Mouse (Mus musculus): Measurements from ENCODE around the gene Snupn.
A peak's percentile ranks its signal among the peaks of the same experiment; 100 is the strongest.
"Not testable (repeated sequence)": the region's sequence is repeated elsewhere in the genome, so short reads cannot be mapped to it uniquely, and the experiment has no call there.

Snupn gene

DNA sequence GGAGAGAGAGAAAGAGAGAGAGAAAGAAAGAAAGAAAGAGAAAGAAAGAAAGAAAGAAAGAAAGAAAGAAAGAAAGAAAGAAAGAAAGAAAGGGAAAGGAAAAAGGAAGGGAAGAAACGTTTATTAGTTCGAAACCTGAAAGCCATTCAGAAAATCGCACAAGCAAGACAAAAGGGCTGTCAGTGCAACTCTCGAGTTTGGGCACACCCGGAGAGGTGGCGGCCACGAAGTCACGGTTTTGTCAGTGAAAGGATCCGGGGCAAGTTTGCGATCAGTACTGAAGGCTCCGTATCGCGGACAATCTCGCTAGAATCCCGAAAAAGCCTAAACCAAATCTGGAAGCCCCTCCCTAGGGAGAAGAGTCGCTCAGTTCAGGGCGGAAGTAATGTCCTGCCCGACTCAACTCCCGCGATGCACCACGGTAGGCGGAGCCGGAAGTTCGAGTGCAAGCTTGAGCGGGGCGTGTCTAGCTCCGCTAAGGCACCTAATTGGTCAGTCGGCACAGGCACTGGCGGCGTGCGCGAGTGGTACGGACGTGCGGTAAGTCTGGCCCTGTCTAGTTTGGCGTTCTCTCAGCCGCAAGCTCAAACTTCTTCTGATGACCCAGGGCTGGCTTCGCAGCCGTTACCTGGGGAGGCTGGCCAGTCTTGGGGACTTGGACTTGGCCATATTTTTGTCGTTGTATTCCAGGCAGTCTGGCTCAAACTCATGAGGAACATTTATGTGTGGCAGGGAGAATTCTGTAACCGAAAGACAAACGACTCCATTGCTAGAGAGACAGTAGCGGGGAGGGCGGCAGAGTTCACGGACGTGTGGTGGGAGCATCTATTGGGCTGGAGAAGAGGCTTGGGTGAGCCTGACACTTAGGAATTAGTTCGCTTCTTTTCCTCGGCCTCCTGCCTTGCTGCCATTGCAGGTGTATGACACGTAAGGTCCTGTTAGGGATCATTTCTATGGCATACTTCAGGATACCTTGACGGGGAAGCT, at the start of gene Snupn:
Snupn (plus strand) TSS at position 465 of the 987 bp plus-strand sequence.
- peak; percentile 99 for DNase-seq (ENCODE audit: low read depth, low spot score)

DNA sequence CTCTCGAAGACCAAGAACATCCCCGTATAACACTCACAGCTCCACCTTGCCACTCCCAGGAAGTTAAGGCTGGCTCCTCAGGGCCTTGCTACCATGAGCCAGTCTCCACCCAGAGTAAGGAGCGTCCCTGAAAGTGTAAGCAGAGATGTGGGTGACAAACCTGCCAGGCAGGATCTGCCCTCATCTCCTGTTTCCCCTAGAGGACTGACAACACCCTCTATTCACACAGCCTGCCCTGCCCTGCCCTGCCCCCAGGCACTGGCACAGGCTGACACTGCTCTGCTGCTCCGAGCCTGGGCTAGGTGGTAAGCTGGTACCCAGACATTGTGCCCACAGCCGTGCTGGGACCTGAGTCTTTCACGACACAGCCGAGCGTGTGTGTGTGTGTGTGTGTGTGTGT, 49.5 kb upstream of the Snupn start:
- DNase-seq (ENCODE audit: low read depth, low spot score), result peak; percentile 81

DNA sequence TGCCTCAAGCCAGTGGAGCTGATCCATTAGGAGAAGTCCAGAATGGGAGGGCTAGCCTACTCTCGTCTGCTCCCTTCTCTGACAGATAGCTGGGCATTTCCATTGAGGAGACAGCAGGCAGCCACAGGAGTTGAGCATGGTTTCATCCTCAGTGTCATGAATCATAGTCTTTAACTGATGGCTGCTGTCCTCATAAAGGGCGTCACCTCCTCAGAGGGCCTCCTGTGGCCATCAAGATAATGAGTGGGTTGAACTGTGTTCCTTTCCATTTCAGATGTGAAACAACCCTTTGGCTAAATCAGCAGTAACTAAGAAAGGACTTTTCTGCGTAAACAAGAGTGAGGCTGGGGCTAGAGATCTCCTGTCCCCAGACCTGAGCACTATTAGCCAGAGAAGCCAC, 47.0 kb upstream of the Snupn start:
- DNase-seq (ENCODE audit: low read depth, low spot score), result no peak

DNA sequence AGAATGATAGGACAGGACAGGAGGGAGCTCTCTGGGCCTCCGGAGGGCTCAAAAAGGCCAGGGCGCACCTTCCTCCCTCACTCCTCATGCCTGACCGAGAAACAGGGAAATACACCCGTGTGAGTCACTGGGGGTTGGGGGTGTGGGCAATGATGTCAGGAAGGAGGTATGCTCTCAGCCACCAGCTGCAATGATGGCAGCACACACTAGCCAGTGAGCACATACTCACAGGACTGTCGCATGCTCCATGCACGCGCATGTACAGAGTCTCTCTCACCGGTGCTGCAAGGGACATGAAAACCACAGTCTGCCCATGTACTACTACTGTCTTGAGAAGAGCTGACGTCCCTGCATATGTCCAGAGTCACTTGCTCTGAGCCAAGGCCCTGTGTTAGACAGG, 43.1 kb upstream of the Snupn start:
- DNase-seq (ENCODE audit: low read depth, low spot score), result no peak

DNA sequence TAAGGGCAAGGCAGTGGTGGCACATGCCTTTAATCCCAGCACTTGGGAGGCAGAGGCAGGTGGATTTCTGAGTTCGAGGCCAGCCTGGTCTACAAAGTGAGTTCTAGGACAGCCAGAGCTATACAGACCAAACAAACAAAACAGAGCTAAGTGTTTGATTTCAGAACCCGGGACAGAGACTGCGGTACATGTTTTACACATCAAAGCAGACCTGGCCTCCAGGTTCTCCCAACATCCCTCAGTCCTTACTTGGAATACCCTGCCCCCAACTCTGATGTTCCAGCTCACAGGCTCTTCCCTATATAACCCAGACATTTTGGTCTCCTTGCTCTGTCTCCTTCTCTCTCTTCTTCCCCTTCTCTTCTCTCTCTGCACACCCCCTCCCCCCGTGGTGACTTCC, 40.7 kb upstream of the Snupn start:
- DNase-seq (ENCODE audit: low read depth, low spot score), result not testable (repeated sequence)

DNA sequence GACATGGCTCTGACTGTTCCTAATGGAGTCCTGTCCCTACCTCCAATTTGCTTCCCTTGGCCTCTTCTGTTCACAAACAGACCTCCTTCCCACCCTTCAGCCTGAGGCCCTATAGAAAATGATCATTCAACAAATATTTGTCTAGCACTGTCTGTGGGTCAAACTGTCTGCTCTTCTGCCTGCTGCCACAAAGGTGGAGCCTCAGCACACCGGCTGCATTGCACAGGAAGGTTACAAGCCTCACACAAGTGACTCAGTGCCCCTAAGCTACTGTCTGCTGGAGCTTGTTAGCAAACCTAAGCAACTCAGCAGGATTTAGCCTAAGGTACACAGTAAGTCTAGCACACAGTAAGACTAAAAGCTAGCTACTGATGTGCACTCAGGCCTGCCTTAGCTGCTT, 39.7 kb upstream of the Snupn start:
- no peak for DNase-seq (ENCODE audit: low read depth, low spot score)

DNA sequence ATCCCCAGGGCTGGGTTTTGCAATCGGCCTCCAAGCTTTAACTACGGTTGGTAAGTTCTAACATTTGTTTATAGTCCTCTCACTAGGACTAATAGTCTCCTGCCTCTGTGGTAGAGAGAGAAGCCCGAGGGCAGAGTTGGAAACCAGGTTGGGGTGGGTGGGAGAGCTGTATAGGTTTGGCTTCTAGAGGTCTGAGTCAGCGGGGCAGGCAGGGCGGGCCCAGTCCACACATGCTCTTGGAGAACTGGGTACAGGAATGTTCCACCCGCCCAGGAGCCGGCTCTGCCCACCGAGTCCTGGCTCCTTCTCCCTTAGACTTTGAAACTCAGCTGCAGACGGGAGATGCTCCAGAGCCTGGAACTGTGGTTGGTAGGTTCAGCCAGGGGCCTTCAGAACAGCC, 36.7 kb upstream of the Snupn start:
- no peak for DNase-seq (ENCODE audit: low read depth, low spot score)

DNA sequence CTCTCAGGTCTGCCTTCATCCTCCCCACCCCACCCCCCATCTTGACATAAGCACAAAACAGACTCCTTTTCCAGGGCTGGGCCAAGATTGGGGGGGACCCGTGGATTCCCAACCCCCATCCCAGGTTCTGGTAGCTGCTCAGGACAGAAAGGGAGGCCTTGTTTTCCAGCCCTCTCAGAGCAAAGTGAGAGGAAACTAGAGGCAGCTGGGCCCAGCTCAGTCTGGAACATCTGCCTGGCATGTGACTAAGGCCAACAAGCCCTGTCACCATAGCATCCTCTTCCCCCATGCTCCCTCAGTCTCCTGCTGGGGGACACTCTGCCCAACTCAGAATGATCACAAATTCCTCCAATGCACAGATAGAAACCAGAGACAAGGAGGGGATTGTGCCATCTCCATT, 35.6 kb upstream of the Snupn start:
- peak; percentile 72 for DNase-seq (ENCODE audit: low read depth, low spot score)

DNA sequence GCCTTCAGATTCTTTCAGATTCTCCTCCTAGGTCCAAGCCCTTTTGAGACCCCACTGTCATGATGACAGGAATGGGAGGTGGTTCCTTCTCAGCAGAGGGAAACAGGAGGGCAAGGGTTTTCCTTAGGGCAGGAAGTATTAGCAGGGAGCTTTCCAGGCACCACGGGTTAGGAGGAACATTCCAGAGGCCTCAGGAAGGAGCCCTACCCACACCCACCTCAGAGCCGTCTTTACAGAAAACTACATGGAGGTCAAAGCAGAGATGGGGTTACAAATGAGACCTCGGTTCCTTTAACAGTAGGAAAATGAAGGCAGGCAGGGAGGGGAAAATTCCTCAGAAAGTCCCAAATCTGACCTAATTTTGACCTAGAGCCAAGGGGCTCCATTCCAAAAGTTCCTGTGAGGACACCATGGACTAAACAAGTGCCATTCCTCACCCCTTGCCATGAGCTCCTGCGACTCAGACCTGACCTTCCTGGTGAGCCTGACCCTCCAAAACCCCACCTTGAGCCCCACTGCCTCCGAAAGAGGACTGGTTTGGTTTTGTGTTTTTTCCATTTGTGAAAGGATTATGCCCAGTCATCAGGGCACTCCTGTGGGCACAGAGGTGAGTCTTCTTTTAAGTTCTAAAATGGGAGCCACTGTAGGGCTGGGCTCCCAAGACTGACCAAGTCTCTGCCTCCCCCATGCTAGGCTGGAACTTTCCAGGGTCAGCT, 34.8 kb upstream of the Snupn start:
- no peak for DNase-seq (ENCODE audit: low read depth, low spot score)

DNA sequence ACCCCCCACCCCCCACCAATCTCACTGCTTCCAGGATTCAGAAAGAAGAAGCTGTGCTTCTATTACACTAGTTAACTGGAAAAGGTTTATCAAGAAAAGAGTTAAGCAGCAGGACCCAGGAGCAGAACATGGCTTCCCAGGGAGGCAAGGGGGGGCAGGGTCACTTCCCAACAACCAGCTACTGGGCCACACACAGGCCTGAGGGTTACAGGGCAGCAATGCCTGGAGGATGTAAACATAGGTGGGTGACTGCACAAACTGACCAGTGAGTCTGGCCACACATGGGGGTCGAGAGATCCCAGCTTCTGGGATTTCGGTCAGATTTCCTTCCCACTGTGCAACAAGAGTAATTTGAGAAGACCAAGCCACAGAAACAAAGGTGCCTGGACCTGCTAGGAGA, 33.5 kb upstream of the Snupn start:
- no peak for DNase-seq (ENCODE audit: low read depth, low spot score)

DNA sequence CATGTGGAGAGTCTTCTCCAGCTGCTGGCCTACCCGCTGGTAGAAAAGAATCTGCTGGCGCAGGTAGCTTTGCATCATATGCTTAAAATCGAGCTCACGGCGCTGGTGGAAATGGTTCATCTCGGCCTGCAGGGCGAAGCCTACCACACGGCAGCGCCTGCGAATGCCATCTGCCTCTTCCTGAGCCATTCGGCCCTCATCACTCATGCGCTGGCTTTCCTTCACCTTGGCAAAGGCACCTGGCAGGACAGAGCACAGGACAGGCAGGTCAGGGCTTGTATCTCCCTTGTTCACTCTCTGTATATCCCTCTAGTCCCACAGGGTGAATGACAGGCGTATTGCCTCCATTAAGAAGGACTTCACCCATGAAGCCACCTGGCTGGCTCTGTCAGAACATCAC, 32.2 kb upstream of the Snupn start:
- peak; percentile 57 for DNase-seq (ENCODE audit: low read depth, low spot score)

DNA sequence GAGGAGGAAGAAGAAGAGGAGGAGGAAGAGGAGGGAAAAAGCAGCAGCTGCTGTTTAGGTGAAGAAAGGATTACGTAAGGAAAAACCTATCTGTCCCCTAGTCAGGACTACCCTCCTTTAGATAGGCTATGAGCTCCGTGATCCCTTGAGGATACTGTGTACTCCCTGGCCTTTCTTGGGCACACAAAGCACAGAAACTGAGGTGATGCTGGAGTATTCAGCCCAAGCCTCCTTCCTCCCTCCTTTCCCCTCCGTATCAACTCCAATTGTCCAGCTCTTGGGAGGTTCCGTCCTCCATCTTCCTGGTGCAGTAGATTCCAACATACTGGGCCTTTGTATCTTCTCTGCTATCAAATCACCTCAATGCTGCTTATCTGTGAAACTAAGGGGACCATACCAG, 27.9 kb upstream of the Snupn start:
- DNase-seq (ENCODE audit: low read depth, low spot score), result no peak

DNA sequence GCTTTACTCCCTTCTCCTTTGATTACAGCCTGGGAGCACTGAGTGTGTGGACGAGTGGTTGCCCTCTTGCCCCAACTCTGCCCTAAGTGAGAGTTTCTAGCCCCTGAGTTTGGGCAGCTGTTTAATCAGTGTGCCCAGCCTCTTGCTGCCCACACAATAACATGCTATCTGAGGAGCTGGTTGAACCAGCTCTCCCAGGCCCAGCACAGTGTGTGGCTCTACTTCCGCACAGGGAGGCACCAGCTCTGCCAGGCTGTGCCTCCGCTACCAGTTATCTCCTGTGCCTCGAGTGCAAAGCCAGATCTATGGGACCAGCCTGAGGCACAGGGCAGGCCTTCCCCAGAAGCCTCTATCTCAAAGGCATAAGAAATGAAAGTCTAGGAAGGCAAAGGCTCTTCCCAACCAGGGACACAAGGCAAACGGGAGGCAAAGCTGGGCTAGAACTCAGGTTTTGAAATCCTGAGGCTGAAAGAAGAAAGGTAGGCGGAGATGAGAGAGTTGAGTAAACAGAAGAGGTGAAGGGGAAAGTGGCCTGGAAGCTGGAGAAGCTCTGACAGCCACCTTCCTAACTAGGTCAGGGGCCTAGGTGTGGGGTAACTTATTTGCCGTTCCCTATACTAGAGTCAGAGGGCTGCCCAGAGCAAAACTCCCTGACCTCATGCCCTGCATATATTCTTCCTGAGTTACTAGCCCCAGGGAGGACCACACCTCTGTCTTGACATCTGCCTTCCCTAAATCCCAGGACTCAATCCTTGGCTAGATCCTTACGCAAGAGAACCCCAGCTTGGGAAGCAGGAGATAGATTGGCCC, 26.6 kb upstream of the Snupn start:
- no peak for DNase-seq (ENCODE audit: low read depth, low spot score)

DNA sequence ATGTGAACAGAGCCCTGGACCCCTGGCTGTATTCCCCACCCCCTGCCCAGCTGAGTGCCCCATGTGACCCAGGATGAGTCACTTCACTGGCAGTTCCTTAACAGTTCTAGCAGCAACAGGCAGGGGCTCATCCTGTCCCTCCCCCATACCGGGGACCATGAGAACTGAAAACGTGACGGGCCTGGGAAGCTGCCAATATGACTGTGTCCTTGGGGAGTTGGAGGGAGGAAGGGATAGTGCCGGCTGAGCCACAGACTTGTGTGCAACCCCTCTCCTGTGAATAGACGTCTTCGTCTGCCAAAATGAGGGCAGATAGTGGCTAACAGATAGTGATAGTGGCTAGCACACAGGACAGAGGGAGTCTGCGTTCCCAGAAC, 26.0 kb upstream of the Snupn start:
- peak; percentile 80 for DNase-seq (ENCODE audit: low read depth, low spot score)

DNA sequence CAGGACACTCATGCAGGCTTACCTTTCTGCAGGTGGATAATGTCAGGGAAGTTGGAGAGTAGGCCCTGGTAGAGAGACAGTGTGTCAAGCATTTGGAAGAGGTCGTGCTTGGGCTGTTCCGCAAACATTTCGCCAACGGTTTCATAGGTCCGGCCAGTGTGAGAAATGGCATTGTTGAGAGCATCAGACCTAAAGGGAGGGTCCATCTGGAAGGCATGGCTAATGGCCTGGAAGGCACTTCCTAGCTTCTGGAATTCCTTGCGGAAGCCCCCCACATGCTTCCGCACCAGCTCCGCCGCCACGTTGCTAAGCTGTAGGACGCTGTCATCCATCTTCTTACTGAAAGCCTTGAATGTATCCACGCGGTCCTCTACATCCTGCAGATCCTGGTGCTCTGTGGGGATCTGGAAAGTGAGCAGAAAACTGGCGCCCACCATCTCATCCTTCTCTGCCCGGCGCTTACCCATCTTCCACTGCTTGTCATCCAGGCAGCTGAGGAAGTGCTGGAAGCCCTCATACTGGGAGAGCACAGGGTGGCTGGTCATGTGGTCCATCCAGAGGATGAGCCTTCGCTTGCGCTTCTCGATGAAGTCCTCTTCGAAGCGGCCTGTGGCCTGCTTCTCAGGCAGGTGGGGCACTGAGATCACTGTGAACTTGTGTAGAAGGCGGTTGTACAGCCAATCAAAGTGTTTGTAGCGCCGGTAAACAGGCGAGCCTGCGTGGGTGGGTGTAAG, 25.2 kb upstream of the Snupn start:
- DNase-seq (ENCODE audit: low read depth, low spot score), result peak; percentile 28

DNA sequence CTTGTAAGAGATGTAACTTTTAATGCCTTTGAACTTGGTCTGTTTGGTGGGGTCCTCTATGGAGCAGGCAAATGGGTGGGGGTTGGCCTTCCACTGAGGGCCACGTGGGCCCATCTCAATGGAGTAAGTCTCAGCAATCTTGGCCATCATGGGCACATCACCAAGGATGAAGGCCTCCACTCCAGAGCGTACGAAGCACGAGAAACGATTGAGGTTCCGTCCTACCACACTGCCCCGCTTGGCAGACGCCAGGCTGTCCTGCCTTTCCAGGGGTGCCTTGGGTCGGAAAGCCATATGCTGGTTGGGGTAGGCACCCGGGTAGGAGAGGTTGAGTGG, 24.7 kb upstream of the Snupn start:
- no peak for DNase-seq (ENCODE audit: low read depth, low spot score)

DNA sequence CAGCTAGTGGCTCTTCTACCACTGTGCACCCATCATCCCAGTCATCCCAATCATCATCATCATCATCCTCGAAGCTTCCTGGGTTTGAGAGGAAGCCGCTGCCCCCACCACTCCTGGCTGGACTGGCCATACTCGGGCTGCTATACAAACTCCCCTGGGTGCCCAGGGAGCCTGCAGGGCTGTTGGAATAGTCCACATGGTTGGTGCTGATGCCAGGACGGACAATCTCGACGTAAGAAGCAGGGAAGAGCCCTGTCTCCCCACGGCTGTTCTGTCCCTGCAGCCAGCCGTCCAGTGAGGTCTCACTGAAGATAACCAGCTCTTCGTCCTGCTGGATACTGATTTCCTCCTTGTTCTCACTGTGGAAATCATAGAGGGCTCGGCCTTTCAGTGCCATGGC, 24.3 kb upstream of the Snupn start:
- no peak for DNase-seq (ENCODE audit: low read depth, low spot score)

DNA sequence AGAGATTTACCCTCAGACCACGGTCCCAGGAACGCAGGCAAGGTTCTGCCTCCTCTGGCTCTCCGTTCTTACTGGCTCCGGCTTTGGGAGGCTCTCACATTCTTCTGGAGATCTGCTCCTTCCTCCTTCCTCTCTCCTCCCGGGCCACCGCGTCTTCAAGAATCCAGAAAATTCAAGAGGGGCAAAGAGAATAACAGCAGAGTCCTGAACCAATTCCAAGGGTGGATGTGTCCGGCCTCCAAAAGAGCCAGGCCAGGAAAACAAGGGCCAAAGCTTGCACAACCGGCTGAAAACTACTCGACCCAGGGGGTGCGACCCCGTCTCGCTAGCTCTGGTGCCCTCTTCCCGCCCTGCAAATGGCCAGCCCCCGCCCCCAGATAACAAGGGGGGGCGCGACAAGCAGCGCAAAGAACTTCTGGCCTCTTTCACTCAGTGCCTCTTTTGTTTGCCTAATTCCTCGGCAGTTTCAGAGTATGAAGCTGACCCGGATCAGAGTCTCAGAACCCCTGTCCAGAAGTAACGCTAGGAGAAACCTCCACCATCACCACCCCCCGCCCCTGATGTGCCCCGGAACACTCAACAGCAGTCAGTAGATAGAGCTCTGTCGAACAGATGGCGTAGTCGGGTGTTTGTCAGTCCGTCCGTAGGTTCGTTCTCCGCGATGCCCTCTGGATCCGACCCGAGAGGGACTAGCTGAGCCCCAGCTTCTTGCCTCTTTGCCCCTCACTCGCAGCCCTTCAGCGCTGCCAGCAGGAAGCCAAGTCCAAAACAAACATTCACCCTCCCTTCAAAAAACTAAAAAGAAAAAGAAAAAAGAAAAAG, 23.3 kb upstream of the Snupn start:
- DNase-seq (ENCODE audit: low read depth, low spot score), result peak; percentile 12

DNA sequence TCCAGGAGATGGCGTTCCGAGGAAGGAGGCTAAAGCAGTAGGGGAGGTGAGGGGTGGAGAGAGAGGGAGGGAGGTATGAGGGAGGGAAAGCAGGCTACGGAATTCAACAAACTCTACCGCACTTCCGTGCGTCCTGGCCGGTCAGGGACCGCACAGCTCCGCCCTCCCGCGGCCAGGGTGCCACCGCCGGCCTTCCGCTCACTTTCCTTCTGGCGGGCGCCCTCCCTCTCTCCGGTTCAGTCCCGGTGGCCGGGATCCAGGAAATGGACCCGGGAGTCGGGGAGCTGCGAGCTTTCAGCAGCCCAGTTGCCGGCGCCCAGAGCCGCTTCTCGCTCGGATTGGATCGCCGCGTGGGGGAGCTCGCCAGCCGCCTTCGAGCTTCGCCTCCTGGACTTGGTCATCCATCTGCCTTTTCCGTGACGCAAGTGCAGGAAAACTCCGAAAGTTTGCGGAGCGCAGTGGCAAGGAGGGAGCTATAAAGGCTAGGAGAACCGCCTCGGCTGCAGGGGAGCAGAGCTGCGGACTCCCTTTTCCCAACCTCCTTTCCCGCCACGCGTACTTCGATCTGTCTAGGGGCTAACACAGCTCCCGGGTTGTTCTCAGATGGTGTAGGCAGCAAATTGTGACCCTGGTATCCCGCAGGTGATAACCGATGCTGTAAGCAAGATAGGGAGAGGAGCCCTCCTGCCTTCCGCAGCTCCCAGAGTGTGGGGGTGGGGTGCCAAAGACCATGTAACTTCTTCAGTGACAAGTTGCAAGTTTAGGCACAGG, 22.5 kb upstream of the Snupn start, which contains the start of gene Snx33:
Snx33 (minus strand) TSS at position 331 of the 771 bp plus-strand sequence.
- DNase-seq (ENCODE audit: low read depth, low spot score), result peak; percentile 93

DNA sequence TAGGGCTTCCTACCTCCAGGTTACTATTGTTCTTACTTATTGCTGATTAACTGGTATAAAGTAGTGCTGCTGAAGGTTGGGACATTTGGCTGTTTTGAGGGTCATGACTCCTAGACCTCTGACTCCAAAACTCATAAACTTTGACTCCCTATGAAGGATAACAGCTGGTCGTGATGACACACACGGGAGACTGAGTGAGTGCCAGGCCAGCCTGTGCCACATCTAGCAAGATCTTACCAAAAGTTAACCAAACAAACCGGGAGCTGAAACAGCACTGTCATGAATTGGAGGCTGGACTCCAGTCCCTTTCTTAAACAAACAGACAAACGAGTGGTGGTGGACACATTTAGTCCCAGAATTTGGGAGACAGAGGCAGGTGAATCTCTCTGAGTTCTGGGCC, 21.2 kb upstream of the Snupn start:
- no peak for DNase-seq (ENCODE audit: low read depth, low spot score)
